In genomic region chr5:118120670-118121069, GRCm38 (mm10) we compare ENCODE assay signal across 20 mouse cellular contexts. TPM values are rescaled to one million over a fixed set of nuclear protein-coding genes. Genes with fewer than 3 reads are reported as not detected.
DNase-seq lines count a peak whose midpoint lies in the region; ATAC-seq lines count a peak whose summit lies in the region.
"Had no signal": no experiment of that assay in that cellular context is flagged by ENCODE, and none has a peak within 500 bp of the region (broad histone marks: within the 10 kb centered on the region; RNA-seq: fewer than 3 reads in every experiment).

No protein-coding gene starts in this region.

- H3K36me3 ChIP-seq in forebrain, embryonic 13.5 days (ENCODE audit: poor library complexity, severe bottlenecking) = peaks cover 16% of the 10 kb centered on the region; the same call in 1 of the 2 replicates
- H3K36me3 ChIP-seq in forebrain, embryonic 11.5 days (ENCODE audit: control insufficient read depth, insufficient read depth, low read length) = no peaks in the 10 kb centered on the region
- 0 out of 2 replicates have a peak, but pooled peaks cover 3% of the 10 kb centered on the region for H3K36me3 ChIP-seq in hindbrain, embryonic 15.5 days
- H3K36me3 ChIP-seq in hindbrain, embryonic 11.5 days (ENCODE audit: control insufficient read depth, insufficient read depth, low read length) = no peaks in the 10 kb centered on the region
- no peaks in the 10 kb centered on the region for H3K36me3 ChIP-seq in liver, embryonic 16.5 days (ENCODE audit: control insufficient read depth, insufficient read depth)
- H3K36me3 ChIP-seq in liver, embryonic 11.5 days (ENCODE audit: control insufficient read depth, insufficient read depth, low read length) = peaks cover 4% of the 10 kb centered on the region; the same call in 1 of the 2 replicates

- H3K4me1 ChIP-seq in forebrain, embryonic 13.5 days = peaks cover 54% of the 10 kb centered on the region
- 0 out of 2 replicates have a peak, but pooled peaks cover 2% of the 10 kb centered on the region for H3K4me1 ChIP-seq in forebrain, embryonic 11.5 days (replicated peaks; ENCODE audit: control insufficient read depth, insufficient read depth, low read length)
- H3K4me1 ChIP-seq in hindbrain, embryonic 15.5 days (replicated peaks) = peaks cover 56% of the 10 kb centered on the region
- no peaks in the 10 kb centered on the region for H3K4me1 ChIP-seq in hindbrain, embryonic 11.5 days (replicated peaks; ENCODE audit: control insufficient read depth, insufficient read depth, low read length)
- H3K4me1 ChIP-seq in liver, embryonic 16.5 days (ENCODE audit: control insufficient read depth, low read depth, low read length) = no peaks in the 10 kb centered on the region
- no peaks in the 10 kb centered on the region; the same call in 1 of the 2 replicates for H3K4me1 ChIP-seq in liver, embryonic 11.5 days (replicated peaks; ENCODE audit: control insufficient read depth, insufficient read depth, low read length)

- no peak overlapping the region for H3K4me3 ChIP-seq in forebrain, embryonic 13.5 days
- no peak overlapping the region for H3K4me3 ChIP-seq in forebrain, embryonic 11.5 days (ENCODE audit: low read depth, low read length)
- no peak overlapping the region for H3K4me3 ChIP-seq in hindbrain, embryonic 15.5 days
- no peak overlapping the region for H3K4me3 ChIP-seq in hindbrain, embryonic 11.5 days (ENCODE audit: low read depth, low read length)
- H3K4me3 ChIP-seq in liver, embryonic 16.5 days (ENCODE audit: low read depth, low read length) = no peak overlapping the region
- no peak overlapping the region for H3K4me3 ChIP-seq in liver, embryonic 11.5 days (ENCODE audit: low read depth, low read length)
- H3K4me3 ChIP-seq: heart, embryonic 12.5 days had no signal

- H3K9ac ChIP-seq in forebrain, embryonic 13.5 days = no peak overlapping the region
- H3K9ac ChIP-seq in forebrain, embryonic 11.5 days (ENCODE audit: low read length) = no peak overlapping the region
- no peak overlapping the region for H3K9ac ChIP-seq in hindbrain, embryonic 15.5 days
- no peak overlapping the region for H3K9ac ChIP-seq in hindbrain, embryonic 11.5 days (ENCODE audit: low read depth, low read length)
- H3K9ac ChIP-seq in liver, embryonic 16.5 days (ENCODE audit: low read depth, low read length) = no peak overlapping the region
- H3K9ac ChIP-seq in liver, embryonic 11.5 days (ENCODE audit: low read depth, low read length) = no peak overlapping the region
- H3K9ac ChIP-seq: heart, embryonic 12.5 days; liver, embryonic 14.5 days had no signal

- WGBS in forebrain, embryonic 13.5 days = 18% methylated on average over 2 of the region's 2 CpGs
- 33% methylated on average over 2 of the region's 2 CpGs for WGBS in forebrain, embryonic 11.5 days
- WGBS in hindbrain, embryonic 15.5 days = 32% methylated on average over 2 of the region's 2 CpGs
- 43% methylated on average over 2 of the region's 2 CpGs for WGBS in hindbrain, embryonic 11.5 days
- WGBS in liver, embryonic 16.5 days (ENCODE audit: insufficient replicate concordance) = 66% methylated on average over 2 of the region's 2 CpGs
- WGBS in liver, embryonic 11.5 days = 67% methylated on average over 2 of the region's 2 CpGs

- no peak overlapping the region for H3K4me2 ChIP-seq in forebrain, embryonic 13.5 days
- H3K4me2 ChIP-seq in forebrain, embryonic 11.5 days (ENCODE audit: low read depth, low read length, severe bottlenecking) = no peak overlapping the region
- H3K4me2 ChIP-seq in hindbrain, embryonic 15.5 days = no peak overlapping the region
- no peak overlapping the region for H3K4me2 ChIP-seq in hindbrain, embryonic 11.5 days (replicated peaks; ENCODE audit: low read depth, low read length)
- H3K4me2 ChIP-seq in liver, embryonic 16.5 days (ENCODE audit: low read depth, low read length) = no peak overlapping the region
- H3K4me2 ChIP-seq in liver, embryonic 11.5 days = no peak overlapping the region
- H3K4me2 ChIP-seq: heart, embryonic 12.5 days had no signal

- no peak for ATAC-seq in forebrain, embryonic 13.5 days
- ATAC-seq in forebrain, embryonic 11.5 days (replicated peaks; ENCODE audit: low FRiP score) = no peak
- ATAC-seq in hindbrain, embryonic 15.5 days (ENCODE audit: low FRiP score, low read depth) = no peak; the same call in 1 of the 2 replicates
- ATAC-seq in hindbrain, embryonic 11.5 days (ENCODE audit: low FRiP score) = no peak
- 0 out of 2 replicates have a peak, but pooled peaks have one; percentile 48 for ATAC-seq in liver, embryonic 16.5 days (ENCODE audit: low read depth)
- no peak for ATAC-seq in liver, embryonic 11.5 days (replicated peaks; ENCODE audit: low FRiP score)

- no peaks in the 10 kb centered on the region for H3K9me3 ChIP-seq in forebrain, embryonic 13.5 days (replicated peaks)
- H3K9me3 ChIP-seq in forebrain, embryonic 11.5 days (ENCODE audit: control insufficient read depth, low read length) = no peaks in the 10 kb centered on the region
- H3K9me3 ChIP-seq in hindbrain, embryonic 15.5 days = no peaks in the 10 kb centered on the region
- no peaks in the 10 kb centered on the region for H3K9me3 ChIP-seq in hindbrain, embryonic 11.5 days (ENCODE audit: control insufficient read depth, low read length)
- no peaks in the 10 kb centered on the region for H3K9me3 ChIP-seq in liver, embryonic 16.5 days (replicated peaks; ENCODE audit: control insufficient read depth, low read length)
- no peaks in the 10 kb centered on the region for H3K9me3 ChIP-seq in liver, embryonic 11.5 days (ENCODE audit: control insufficient read depth, low read length)
- H3K9me3 ChIP-seq: heart, embryonic 12.5 days had no signal

- DNase-seq in forebrain, embryonic 11.5 days (ENCODE audit: low spot score) = no peak
- no peak for DNase-seq in hindbrain, embryonic 11.5 days (ENCODE audit: low spot score)
- DNase-seq in liver, embryonic 11.5 days (ENCODE audit: low spot score) = no peak
- DNase-seq in Muller cell, postnatal 12 days (ENCODE audit: inconsistent ontology term) = peak; percentile 14
- DNase-seq: adrenal gland, postnatal 10 days; cerebellum, adult 11-12 months; cerebellum, postnatal 25 days; gastrocnemius, postnatal 25 days; heart, postnatal 36 days; kidney, adult 18-20 months; layer of hippocampus, postnatal 36 days; lung, postnatal 10 days; right cerebral cortex, postnatal 4 days; thymus, postnatal 4 days had no signal

- peak overlapping the region; percentile 5; the same call in 1 of the 2 replicates for H3K27ac ChIP-seq in forebrain, embryonic 13.5 days
- no peak overlapping the region for H3K27ac ChIP-seq in forebrain, embryonic 11.5 days (ENCODE audit: low read depth, low read length)
- 0 out of 2 replicates have a peak overlapping the region, but pooled peaks have one; percentile 22 for H3K27ac ChIP-seq in hindbrain, embryonic 15.5 days (replicated peaks)
- H3K27ac ChIP-seq in hindbrain, embryonic 11.5 days (ENCODE audit: low read depth, low read length) = no peak overlapping the region
- no peak overlapping the region for H3K27ac ChIP-seq in liver, embryonic 16.5 days (ENCODE audit: low read length)
- no peak overlapping the region for H3K27ac ChIP-seq in liver, embryonic 11.5 days (ENCODE audit: low read depth, low read length)
- H3K27ac ChIP-seq: liver, embryonic 14.5 days had no signal

- H3K27me3 ChIP-seq in forebrain, embryonic 13.5 days = no peaks in the 10 kb centered on the region
- no peaks in the 10 kb centered on the region for H3K27me3 ChIP-seq in forebrain, embryonic 11.5 days (ENCODE audit: control insufficient read depth, insufficient read depth, low read length)
- no peaks in the 10 kb centered on the region for H3K27me3 ChIP-seq in hindbrain, embryonic 15.5 days
- H3K27me3 ChIP-seq in hindbrain, embryonic 11.5 days (ENCODE audit: control insufficient read depth, insufficient read depth, low read length) = no peaks in the 10 kb centered on the region
- H3K27me3 ChIP-seq in liver, embryonic 16.5 days (ENCODE audit: control insufficient read depth, insufficient read depth, low read depth, low read length) = no peaks in the 10 kb centered on the region
- no peaks in the 10 kb centered on the region for H3K27me3 ChIP-seq in liver, embryonic 11.5 days (replicated peaks; ENCODE audit: control insufficient read depth, insufficient read depth, low read length)
- H3K27me3 ChIP-seq: heart, embryonic 12.5 days had no signal

RNA-seq across cellular contexts. Expression of gene Fbxw8, which starts 34.6 kb away (rescaled TPM):
- 23.5 and 24.6 TPM in 2 replicates for polyA plus RNA-seq in forebrain, embryonic 13.5 days (2015; fragmentation: Nextera tagmentation; extraction: Ambion mirVana)
- polyA plus RNA-seq in forebrain, embryonic 11.5 days (2014; fragmentation: Nextera tagmentation; extraction: Ambion mirVana) = 27.6 and 28.5 TPM in 2 replicates
- 21.1 and 21.7 TPM in 2 replicates for polyA plus RNA-seq in hindbrain, embryonic 15.5 days (2015; fragmentation: Nextera tagmentation; extraction: Ambion mirVana)
- 20.5 and 21.4 TPM in 2 replicates for polyA plus RNA-seq in hindbrain, embryonic 11.5 days (2014; fragmentation: Nextera tagmentation; extraction: Ambion mirVana)
- polyA plus RNA-seq in liver, embryonic 16.5 days (2015; fragmentation: Nextera tagmentation; extraction: Ambion mirVana) = 6.5 and 7.9 TPM in 2 replicates
- polyA plus RNA-seq in liver, embryonic 11.5 days (2014; fragmentation: Nextera tagmentation; extraction: Ambion mirVana) = 17.0 and 18.4 TPM in 2 replicates

RNA-seq across cellular contexts. Expression of gene Hrk, which starts 43.8 kb away (rescaled TPM):
- 0.62 and 0.91 TPM in 2 replicates for polyA plus RNA-seq in forebrain, embryonic 13.5 days (2015; fragmentation: Nextera tagmentation; extraction: Ambion mirVana)
- polyA plus RNA-seq in forebrain, embryonic 11.5 days (2014; fragmentation: Nextera tagmentation; extraction: Ambion mirVana) = 0.09 and 0.20 TPM in 2 replicates
- polyA plus RNA-seq in hindbrain, embryonic 15.5 days (2015; fragmentation: Nextera tagmentation; extraction: Ambion mirVana) = 4.9 and 5.8 TPM in 2 replicates
- 0.68 and 0.90 TPM in 2 replicates for polyA plus RNA-seq in hindbrain, embryonic 11.5 days (2014; fragmentation: Nextera tagmentation; extraction: Ambion mirVana)
- polyA plus RNA-seq in liver, embryonic 16.5 days (2015; fragmentation: Nextera tagmentation; extraction: Ambion mirVana) = not detected in 2 replicates
- 0.05 TPM in 1 of 2 replicates, not detected in the other for polyA plus RNA-seq in liver, embryonic 11.5 days (2014; fragmentation: Nextera tagmentation; extraction: Ambion mirVana)
- polyA plus RNA-seq: large intestine, adult 2 months had no signal

Comparison
In these comparisons a context has a peak if more than half of its experiments do, and no peak if none do; other contexts are left out.
1. H3K27ac ChIP-seq: peak in forebrain, embryonic 13.5 days (single experiment) and hindbrain, embryonic 15.5 days (single experiment); none in forebrain, embryonic 11.5 days (single experiment), hindbrain, embryonic 11.5 days (single experiment), liver, embryonic 16.5 days (single experiment) and liver, embryonic 11.5 days (single experiment).